Mouse (Mus musculus) cerebellum, postnatal 4 days (tissue): Measurements from ENCODE around the gene Olfr1373.

ENCODE experiments used
- DNase-seq, 2 experiments: peaks; one replicate each; pipeline ENCODE4 v3.0.0; 2022; ENCODE audit warnings: low spot score in 2 of 2, mixed read lengths in 1 of 2

Olfr1373 gene

GRCm38 (mm10) chr11:52106037-52106436 lies 39.3 kb downstream of the Olfr1373 start:
- no peak for DNase-seq

GRCm38 (mm10) chr11:52105503-52105902 lies 39.8 kb downstream of the Olfr1373 start:
- DNase-seq, result no peak

DNA sequence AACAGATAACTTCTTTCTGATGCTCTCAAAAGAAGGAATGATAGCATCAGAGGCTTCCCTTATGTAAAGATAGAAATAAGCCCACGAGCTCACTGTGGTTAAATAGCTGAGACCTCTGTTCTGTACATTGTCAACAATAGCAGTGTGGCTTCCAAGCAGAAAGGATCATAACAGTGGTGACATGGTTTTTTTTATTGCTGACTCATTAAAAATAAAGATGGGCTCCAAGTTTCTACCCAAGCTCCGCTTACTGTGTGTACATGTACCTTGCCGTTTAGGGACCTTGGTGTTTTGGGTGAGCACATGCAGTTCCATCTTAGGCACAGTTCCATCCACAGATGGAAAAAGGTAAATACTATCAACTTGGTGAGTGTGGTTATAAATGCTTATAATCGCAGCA lies 42.4 kb downstream of the Olfr1373 start:
- DNase-seq, result no peak

- DNase-seq, result no peak
These were observed 45.5 kb downstream of the Olfr1373 start for GRCm38 (mm10) chr11:52099771-52100219.

GRCm38 (mm10) chr11:52099031-52099761 lies 46.1 kb downstream of the Olfr1373 start:
- DNase-seq, result peak; percentile 62 to 76

DNA sequence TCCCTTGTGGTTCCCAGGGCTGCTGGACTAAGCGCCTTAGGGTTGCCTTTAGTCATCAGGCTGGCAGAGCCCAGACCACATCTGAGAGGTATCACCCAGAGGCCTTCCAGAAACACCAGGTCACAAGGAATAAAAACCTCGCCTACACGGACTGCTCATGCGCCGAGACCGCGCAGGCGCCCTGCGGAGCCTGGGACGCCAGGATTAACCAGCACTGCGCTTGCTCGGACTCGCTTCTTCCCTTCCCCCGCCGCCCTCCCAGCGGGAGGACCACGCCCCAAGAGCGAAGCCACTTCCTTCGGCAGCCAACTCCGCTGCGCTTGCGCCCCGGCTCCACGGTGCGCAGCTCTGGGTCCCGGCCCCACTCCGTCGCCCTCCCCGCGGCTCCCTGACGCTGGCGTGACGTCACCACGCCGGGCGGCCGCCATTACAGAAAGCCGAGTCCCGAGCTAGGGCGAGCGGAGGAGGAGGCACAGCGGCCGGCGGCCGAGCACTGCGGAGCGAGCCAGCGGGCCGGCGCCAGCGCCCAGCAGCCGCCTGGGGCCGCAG lies 46.9 kb downstream of the Olfr1373 start, which contains the start of gene Ppp2ca:
Gene Ppp2ca, plus strand, starts transcription at position 284 of the 549 bp plus-strand sequence.
- DNase-seq, result peak; percentile 95 to 97

- DNase-seq, result peak in 1 of 2 experiments; percentile 4
These were observed 47.7 kb downstream of the Olfr1373 start for GRCm38 (mm10) chr11:52097596-52097995.

DNA sequence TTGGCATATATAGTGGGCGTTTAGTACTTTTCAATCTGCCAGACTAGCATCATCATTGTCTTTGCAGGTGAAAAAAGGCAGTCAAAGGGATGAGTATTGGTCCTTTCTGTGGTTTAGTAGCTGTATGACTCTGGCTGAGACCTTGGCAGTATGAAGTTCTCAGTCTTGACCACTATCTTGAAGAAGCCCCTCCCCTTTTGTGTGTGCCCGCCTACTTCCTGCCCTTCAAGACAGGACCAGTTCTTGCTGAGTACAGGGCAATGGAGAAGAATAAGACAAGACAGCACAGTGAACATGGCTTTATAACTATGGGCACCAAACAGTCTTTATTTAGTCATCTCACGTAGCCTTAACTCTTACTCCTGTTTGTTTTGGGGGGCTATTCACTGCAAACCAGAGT lies 48.3 kb downstream of the Olfr1373 start:
- DNase-seq, result no peak
